Mouse (Mus musculus) liver, embryonic 14.5 days (tissue): ENCODE measurements around the gene Lpcat2.

Source experiments
- CTCF ChIP-seq: IDR thresholded peaks from 2 replicates; pipeline ENCODE4 v1.5.1; 2016; ENCODE audit warnings: antibody characterized with exemption, low read depth, control low read depth
- EP300 ChIP-seq: IDR thresholded peaks from 2 replicates; pipeline ENCODE4 v1.6.1; 2016; ENCODE audit warnings: antibody characterized with exemption, low read depth

- no peak for TF ChIP-seq CTCF
- TF ChIP-seq EP300, result no peak
Measured at GRCm38 (mm10) chr8:92853188-92853983, 1.8 kb upstream of the Lpcat2 start.
